Mouse (Mus musculus) layer of hippocampus, adult 9-10 months (tissue): ENCODE measurements at regions not wholly inside any gene's neighbourhood (a gene's known extent, or its start where the extent isn't known, plus 50 kb on each side); places are given as distances from the start of the nearest gene placed in this dataset.

Source experiments
- DNase-seq: peaks from one replicate; pipeline ENCODE4 v3.0.0; 2022; ENCODE audit warnings: low spot score

DNA sequence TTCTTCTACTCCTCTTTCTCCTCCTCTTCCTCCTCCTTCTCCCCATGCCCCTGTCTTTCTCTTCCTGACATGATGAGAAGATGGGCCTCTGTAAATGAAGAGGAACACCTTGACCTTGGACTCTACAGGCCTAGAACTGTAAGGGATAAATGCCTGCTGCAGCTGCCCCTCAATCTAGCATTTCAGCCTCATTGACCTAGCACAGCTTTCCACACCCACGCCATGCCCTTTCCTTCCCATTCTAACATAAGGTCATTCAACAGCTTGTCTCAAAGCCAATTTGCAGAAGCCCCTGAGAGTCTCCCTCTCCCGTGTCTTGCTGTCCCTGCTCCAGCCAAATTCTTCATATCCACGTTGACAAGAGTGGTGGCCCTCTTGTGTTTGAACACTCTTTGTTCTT is 63.8 kb upstream of the Dscam start:
- DNase-seq, result no peak

- DNase-seq, result no peak
Measured at GRCm38 (mm10) chr16:97239626-97240025, 69.1 kb upstream of the Dscam start.

GRCm38 (mm10) chr16:97240085-97240484 is 69.5 kb upstream of the Dscam start:
- DNase-seq, result no peak

- no peak for DNase-seq
Measured at GRCm38 (mm10) chr16:97240859-97241360, 70.4 kb upstream of the Dscam start.

DNA sequence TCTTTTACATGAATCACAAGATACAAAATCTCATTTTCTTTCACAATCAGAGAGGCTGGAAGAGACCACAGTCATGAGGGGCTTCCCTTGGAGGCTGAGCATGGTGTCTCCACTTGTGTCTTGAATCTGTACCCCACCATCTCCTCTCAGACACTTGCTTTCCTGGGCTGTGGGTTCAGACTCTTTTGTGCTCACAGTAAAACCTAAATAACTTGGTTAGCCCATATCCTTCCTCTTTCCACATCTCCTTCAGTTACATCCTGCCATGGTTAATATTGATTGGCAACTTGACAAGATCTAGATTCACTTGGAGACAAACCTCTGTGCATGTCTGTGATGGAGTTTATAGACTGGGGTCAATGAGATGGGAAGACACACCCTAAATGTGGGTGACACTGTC is 71.1 kb upstream of the Dscam start:
- no peak for DNase-seq

- DNase-seq, result no peak
Measured at GRCm38 (mm10) chr16:97250488-97250887, 79.9 kb upstream of the Dscam start.

- DNase-seq, result no peak
Measured at GRCm38 (mm10) chr16:97252551-97252950, 82.0 kb upstream of the Dscam start.

- DNase-seq, result no peak
Measured at GRCm38 (mm10) chr16:97252997-97253635, 82.6 kb upstream of the Dscam start.

DNA sequence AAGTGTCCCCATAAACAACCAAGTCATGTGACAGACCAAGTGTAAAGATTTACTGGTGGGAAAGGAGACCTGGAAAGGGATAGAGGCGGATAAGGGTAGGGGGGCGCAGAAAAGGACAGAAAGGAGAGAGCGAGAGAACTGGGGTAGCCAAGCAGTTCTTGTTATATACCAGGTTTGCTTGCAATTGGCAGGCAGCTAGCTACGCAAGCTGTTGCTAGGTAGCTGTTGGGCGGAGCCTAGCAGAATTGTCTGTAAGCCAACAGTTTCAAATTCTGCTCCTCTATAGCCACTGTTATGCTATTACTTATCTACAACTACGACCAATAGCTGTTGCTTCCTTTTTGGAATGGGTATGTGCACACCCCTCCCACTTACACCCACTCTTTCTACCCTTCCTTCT is 88.3 kb upstream of the Dscam start:
- no peak for DNase-seq

GRCm38 (mm10) chr16:97263451-97263850 is 92.9 kb upstream of the Dscam start:
- no peak for DNase-seq

DNA sequence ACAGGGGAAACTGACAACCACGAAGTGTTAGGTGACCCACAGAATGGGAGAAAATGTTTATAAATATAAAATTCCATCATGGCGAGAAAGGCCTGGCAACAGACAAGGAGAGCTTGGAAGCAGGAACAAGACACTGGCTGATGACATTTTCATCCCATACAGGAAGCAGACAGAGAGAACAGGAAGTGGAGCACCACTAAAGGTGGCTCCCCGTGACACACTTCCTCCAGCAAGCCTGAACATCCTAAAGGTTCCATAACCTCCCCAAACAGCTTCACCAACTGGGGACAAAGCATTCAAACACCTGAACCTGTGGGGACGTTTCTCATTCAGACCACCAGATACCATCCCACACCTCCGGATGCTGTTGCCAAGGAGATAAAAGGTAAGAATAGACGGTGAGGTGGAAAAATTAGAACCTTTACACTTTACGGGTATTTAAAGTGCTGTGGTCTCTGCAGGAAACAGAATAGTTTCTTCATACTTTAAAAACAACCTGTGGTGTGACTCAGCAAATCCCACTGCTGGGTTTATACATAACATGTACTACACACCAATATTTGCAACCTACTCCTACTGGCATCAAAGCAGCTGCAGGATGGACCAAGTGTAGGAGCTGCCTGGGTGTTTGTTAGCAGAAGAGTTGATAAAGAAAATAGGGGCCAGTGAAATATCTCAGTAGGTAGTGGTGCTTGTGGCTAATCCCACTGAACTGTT is 86.0 kb upstream of the Bace2 start:
- no peak for DNase-seq

DNA sequence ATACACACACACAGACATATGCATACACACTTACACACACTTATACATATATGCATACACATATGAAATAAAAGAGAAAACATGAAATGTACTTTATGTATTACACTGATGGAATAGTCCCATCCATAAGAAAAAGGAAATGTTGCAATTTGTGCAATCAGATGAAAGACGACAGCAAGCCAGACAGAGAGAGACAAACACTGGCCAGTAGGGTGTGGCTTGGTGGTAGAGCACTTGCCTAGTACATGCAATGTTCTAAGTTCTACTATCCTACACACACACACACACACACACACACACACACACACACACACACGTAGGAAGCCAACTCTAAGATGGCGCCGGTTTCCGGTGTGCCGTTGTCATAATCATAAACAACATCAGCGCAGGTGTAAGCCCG is 85.3 kb upstream of the Bace2 start:
- no peak for DNase-seq

GRCm38 (mm10) chr16:97272035-97272631 is 84.4 kb upstream of the Bace2 start:
- peak; percentile 63 for DNase-seq

DNA sequence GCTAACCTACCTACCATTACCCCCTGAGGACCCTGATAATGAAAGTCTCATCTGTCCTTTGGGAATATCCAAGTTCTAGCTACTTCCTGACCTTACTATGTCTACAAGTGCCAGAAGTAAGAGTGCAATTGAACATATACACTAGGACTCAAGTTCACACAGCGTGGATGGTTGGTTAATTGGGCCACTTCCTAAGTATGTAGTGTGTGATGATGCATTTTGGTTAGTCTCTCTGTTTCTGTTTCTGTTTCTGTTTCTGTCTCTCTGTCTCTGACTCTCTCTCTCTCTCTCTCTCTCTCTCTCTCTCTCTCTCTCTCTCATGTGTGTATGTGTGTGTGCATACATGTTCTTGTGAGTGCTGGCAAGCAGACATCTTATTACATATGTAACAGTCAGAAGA is 77.6 kb upstream of the Bace2 start:
- DNase-seq, result no peak

DNA sequence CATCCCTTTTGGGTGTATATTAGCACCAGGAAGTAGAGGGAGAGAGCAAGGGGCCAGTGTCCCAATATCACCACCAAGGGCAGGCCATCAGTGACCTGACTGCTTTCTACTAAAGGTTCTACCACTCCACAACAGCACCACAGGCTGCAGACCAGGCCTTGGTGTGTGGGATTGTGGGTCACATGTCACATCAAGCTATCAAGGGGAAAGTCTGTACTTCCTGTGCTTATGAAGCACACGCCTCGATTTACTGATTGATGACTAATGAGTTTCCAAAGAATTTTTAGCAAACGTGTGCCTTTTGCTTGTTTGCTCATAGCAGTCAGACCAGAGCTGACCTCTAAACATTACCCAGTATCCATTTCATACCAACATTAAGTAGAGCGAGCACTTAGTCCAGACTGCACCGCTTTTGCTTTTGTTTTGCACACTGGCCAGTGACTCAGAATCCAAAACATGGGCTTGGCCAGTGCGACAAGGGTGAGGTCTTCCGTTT is 74.9 kb upstream of the Bace2 start:
- no peak for DNase-seq

GRCm38 (mm10) chr16:97282943-97283342 is 73.6 kb upstream of the Bace2 start:
- no peak for DNase-seq

DNA sequence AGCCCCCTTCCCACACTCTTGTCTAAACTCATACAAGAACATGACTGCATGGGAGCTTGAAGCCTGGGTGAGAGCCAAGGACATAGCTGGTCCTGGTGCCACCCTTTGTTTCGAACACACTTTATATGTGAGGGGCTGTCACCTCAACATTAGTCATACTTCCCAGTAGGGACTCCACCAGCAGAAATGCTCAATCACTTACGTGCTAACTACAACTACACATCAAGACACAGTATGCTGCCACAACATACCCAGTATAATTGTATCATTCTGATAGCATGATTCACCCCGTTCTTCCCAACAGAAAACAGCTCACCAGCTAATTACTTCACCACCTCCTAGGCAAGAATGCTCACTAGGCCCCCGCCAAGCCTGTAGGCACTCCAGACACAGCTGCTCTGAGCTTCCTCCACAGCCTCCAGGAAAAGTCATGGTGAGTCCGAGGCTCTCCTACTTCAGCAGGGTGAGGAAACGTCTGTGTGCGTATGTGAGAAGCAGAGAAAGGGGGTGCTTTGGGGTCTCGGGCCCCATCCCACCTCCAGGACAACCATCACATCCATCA is 70.6 kb upstream of the Bace2 start:
- no peak for DNase-seq

GRCm38 (mm10) chr16:97286717-97287116 is 69.8 kb upstream of the Bace2 start:
- peak; percentile 50 for DNase-seq

DNA sequence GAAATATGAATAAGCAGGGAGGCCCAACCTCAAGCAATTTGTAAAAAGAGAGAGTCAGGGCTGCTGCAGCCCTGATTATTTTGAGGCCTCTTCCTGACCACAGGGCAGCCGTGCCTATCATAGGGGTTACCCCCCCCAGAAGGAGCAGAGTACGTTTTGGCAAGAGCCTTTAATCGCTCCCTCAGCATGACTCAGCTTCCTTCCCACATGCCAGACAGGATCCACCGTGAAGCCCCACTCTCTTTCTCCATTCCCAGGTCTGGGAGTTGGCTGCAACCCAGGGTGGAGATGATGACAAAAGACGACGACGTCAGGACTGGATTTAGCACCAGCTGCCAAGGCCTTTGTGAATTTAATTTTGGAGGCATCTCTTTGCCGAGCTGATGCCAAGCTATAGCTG is 67.9 kb upstream of the Bace2 start:
- DNase-seq, result no peak

DNA sequence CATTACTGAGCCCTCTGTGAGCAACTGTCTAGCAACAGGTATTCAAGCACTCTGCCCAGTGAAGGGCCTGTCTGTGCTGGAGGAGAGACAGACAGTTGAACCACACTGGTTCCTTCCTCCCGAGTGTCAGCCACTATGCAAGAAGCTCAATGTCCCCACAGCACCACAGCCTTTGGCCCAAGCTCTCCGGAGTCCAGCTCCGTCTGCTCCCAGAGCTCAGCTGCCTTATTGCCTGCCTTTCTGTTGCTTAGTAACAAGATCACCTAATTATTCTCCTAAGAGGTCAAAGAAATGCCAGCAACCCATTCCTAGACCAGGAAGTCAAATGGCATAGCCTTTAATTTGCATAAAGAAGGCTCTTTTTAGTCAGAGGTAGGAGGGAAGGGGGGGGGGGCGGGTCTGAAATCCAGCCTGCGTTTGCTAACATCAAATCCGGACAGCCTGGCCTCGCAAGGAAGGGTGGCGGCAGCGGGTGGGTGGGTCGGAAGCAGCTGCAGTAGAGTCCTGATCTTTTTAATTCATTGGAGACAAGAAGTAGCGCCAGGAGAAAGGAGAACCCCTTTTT is 64.0 kb upstream of the Bace2 start:
- DNase-seq, result no peak

DNA sequence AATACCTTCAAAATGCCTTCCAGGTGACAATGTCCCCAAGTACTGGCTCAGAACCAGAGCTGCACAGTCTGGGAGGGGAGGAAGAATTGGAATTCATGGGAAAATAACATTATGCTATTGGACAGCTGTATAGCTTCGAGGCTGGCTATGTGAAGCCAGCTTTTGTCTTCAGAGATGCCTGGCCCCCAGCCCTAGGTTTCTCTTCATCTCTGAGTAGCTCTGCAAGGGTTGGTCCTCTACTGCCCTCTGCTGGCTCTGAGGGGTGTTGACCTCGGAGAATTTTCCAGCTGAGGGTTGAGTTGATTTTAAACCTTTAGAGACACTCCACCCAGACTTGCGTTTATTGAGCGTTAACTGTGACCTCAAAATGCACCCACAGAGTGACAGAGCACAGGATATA is 63.3 kb upstream of the Bace2 start:
- DNase-seq, result peak; percentile 81

DNA sequence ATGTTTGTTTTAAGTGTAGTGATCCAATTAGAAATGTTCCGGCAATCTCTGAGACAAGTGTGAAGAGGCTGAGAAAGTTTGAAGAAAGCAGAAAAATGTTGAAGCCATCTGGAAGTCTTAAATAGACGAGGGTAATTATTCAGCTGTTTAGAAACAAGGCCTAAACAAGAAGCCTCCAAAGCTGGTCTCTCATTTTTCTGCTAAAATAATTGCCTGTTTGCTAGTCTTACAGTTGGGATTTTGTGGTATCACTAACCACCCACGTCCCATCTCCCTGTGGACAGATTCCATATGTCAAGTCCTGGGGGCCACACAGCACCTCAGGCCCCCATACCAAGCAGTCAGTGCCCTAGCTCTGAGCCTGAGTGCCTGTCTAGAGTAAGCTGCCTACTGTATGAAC is 59.4 kb upstream of the Bace2 start:
- no peak for DNase-seq
